Mouse (Mus musculus) small intestine, adult 2 months (tissue): ENCODE results near the gene Gipr. TPM values are rescaled to one million over a fixed set of nuclear protein-coding genes. Genes with fewer than 3 reads are reported as not detected.

ENCODE experiments used
- H3K27ac ChIP-seq: fragments of 200-500 bp; 2 replicates; pipeline ENCODE4 v1.5.1; 2012; ENCODE audit warnings: low read depth, low read length, control low read depth, inconsistent platforms; ENCODE audit not compliant: insufficient read depth
- H3K27me3 ChIP-seq: fragments of 200-500 bp; 2 replicates; pipeline ENCODE4 v1.6.1; 2012; ENCODE audit warnings: mild to moderate bottlenecking, moderate library complexity, low read length, inconsistent platforms; ENCODE audit not compliant: control insufficient read depth, insufficient read depth
- H3K36me3 ChIP-seq: fragments of 200-500 bp; 2 replicates; pipeline ENCODE4 v1.6.1; 2012; ENCODE audit warnings: mild to moderate bottlenecking, low read length, control low read depth, inconsistent platforms; ENCODE audit not compliant: control insufficient read depth, insufficient read depth
- H3K4me1 ChIP-seq: fragments of 200-500 bp; 2 replicates; pipeline ENCODE4 v1.6.1; 2012; ENCODE audit warnings: low read length, inconsistent platforms, mixed read lengths; ENCODE audit not compliant: control insufficient read depth, insufficient read depth, insufficient read length
- H3K4me3 ChIP-seq: fragments of 200-500 bp; 2 replicates; pipeline ENCODE4 v1.5.1; 2012; ENCODE audit warnings: low read depth, mild to moderate bottlenecking, control low read depth, inconsistent platforms, low read length, moderate library complexity
- CTCF ChIP-seq: fragments of 200-500 bp; IDR thresholded peaks from 2 replicates; pipeline ENCODE4 v1.5.1; 2012; ENCODE audit warnings: low read depth, mild to moderate bottlenecking, control low read depth, inconsistent platforms, low read length, moderate library complexity, mixed read lengths; ENCODE audit not compliant: insufficient replicate concordance, insufficient read length; ENCODE audit errors: extremely low read depth
- POLR2A ChIP-seq: fragments of 200-500 bp; IDR thresholded peaks from 2 replicates; pipeline ENCODE4 v1.6.1; 2012; ENCODE audit warnings: low read depth, mild to moderate bottlenecking, control low read depth, inconsistent platforms, low read length, moderate library complexity
- WGBS: fragments of 180-500 bp; shearing (Covaris S2); methylation state at CpG from one replicate; pipeline ENCODE4 v1.1.7; 2018; 5-methylcytosine and 5-hydroxymethylcytosine counted together
- polyA plus RNA-seq: library from polyadenylated mRNA; depleted of rRNA; stranded (reverse); fragments of >200 nt; gene quantifications from 2 replicates; pipeline ENCODE4 v1.2.3, GENCODE M21; 2012

Gipr gene
- polyA plus RNA-seq, 1 experiment, result 0.53 TPM

DNA sequence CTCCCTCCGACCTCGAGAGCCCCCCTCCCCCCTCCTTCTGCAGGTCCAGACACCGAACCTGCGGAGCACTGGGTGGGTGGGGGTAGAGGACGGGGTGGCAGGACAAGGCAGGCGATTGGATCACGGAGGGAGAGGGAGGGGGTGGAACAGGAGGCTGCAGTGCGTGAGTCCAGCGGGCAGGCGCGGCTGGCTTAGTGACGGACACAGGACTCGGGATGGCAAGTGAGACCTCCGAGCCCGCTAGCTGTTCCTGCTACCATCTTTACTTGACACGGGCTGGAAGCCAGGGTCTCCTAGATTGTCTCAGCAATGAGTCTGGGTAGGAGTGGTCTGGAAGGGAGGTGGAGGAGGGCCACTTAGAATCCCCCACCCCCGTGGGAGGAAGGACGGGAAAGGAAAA lies 12.1 kb upstream of the Gipr start:
- peaks cover 15% of the 10 kb centered on the region; the same call in 1 of the 2 replicates for H3K27me3 ChIP-seq
- TF ChIP-seq POLR2A, result no peak
- no peak for TF ChIP-seq CTCF
- no peaks in the 10 kb centered on the region for H3K36me3 ChIP-seq
- WGBS, result 21% methylated on average over 18 of the region's 18 CpGs
- H3K27ac ChIP-seq, result no peak overlapping the region
- H3K4me3 ChIP-seq, result no peak overlapping the region
- peaks cover 11% of the 10 kb centered on the region for H3K4me1 ChIP-seq

DNA sequence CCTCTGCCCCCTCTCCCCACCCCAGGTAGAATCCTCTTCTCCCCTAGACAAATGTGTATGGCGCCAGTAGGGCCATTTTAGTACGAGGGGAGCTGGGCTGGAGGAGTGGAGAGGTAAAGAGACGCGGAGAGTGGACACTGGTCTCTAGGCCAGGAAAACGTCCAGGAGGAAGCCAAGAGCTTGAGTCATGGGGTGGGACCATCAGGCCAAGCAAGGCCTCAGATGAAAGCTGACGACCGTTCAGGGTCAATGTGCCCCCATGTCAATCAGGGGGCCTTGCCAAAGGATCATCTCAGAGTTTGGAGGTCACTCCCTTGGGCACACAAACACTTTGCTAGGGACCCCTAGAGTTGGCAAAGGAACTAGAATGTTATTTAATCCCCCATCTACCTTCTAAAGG lies 11.3 kb upstream of the Gipr start:
- Histone ChIP-seq H3K27me3 (peaks cover 15% of the 10 kb centered on the region; the same call in 1 of the 2 replicates), H3K4me1 (peaks cover 10% of the 10 kb centered on the region), H3K4me3 (no peak overlapping the region), H3K27ac (no peak overlapping the region), H3K36me3 (no peaks in the 10 kb centered on the region)
- TF ChIP-seq CTCF (no peak), POLR2A (no peak)
- 79% methylated on average over 7 of the region's 7 CpGs for WGBS

DNA sequence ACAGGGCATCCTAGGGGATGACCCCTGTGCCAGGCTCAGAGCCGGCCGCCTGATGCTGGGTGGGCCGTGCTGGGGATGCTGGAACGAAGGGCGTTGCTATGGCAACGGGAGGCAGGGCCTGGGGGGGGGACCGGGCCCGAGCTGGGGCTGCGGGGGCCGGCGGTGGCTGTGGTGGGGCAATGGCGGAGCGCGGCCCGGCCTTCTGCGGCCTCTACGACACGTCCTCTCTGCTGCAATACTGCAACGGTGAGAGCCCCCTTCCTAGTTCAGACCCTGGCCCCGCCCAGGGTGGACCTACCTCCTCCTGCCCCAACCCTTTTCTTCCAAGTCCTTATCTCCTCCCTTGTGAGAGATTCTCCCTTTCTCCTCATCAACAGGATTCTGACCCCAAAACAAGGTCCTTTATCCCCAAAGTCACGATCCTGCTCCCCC lies 10.6 kb upstream of the Gipr start:
- Histone ChIP-seq H3K4me1 (peaks cover 6% of the 10 kb centered on the region), H3K4me3 (no peak overlapping the region), H3K27ac (no peak overlapping the region), H3K27me3 (peaks cover 15% of the 10 kb centered on the region; the same call in 1 of the 2 replicates), H3K36me3 (no peaks in the 10 kb centered on the region)
- WGBS, result 12% methylated on average over 19 of the region's 21 CpGs
- no peak for TF ChIP-seq CTCF
- TF ChIP-seq POLR2A, result no peak

DNA sequence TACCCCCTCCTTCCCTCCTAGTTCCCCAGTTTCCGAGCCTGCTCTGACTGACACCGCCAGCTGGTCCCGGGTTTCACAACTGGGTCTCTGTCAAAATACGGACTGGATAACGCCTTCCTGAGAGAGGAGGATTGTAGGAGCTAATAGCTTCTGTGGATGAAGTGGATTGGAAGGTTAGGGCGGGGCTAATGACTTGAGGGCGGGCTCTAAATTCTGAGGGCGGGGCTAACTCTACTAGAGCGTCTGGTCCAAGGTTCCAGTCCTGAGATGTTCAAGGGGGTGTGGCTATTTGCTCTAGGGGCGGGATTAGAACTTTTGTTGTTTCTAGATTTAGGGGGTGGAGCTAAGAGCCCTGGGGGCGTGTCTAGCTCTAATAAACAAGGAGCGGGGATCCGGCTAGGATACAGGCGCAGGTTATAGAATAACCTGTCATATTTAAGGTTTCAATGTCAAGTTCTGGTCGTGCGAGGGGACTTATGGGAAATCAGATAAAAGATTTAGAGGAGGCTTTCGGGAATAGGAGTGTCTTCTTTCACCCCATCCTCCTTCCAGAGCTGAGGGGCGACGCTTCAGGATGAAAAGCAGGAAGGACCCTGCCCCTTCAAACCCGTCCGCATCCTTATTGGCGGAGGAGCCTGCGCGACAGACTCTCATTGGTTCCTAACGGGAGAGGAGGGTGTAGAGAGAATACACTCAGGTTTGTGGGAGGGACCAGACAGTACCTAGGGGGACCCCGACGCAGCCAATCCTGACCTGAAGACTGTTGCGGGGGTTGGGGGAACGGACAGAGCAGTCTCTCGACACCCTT lies 10.0 kb upstream of the Gipr start, which contains the start of gene Eml2:
Gene Eml2 (plus strand): TSS at position 714 of the 808 bp plus-strand sequence.
- Histone ChIP-seq H3K4me3 (no peak within 1 kb of the TSS), H3K27me3 (peaks cover 15% of the 10 kb centered on the region; the same call in 1 of the 2 replicates)
- 4% methylated on average over 30 of the region's 30 CpGs for WGBS

DNA sequence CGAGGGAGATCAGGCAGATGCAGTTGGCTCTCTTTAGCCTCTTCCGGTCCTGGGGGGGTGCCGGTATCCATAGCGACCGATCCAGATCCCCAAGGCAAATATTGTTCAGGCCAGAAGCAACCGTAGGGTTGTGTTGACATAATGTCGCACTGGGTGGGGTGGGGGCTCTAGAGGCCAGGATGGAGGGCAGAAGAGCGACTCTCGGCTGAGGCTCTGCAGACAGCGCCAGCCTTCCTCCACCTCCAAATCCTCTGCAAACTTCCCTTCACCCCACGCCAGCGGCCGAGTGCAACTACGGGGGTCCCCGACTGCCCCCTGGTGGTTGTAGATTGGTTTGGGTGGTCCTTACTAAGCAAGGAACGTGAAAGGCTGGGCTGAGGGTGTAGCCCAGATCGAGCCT lies 6.9 kb upstream of the Gipr start:
- H3K27me3 ChIP-seq, result peaks cover 13% of the 10 kb centered on the region; the same call in 1 of the 2 replicates
- no peaks in the 10 kb centered on the region for H3K36me3 ChIP-seq
- H3K4me3 ChIP-seq, result peak overlapping the region; percentile 42
- H3K27ac ChIP-seq, result no peak overlapping the region
- 3% methylated on average over 17 of the region's 17 CpGs for WGBS
- no peaks in the 10 kb centered on the region; the same call in none of the 2 replicates for H3K4me1 ChIP-seq
- TF ChIP-seq CTCF, result peak; percentile 63; the same call in 1 of the 2 replicates
- no peak for TF ChIP-seq POLR2A

More for the DNA sequence above, 10.0 kb upstream of the Gipr start, which contains the start of gene Eml2:
- Histone ChIP-seq H3K4me1 (peaks cover 6% of the 10 kb centered on the region), H3K27ac (no peak within 1 kb of the TSS), H3K36me3 (no peaks in the 10 kb centered on the region)
- TF ChIP-seq POLR2A, result no peak
- TF ChIP-seq CTCF, result no peak

DNA sequence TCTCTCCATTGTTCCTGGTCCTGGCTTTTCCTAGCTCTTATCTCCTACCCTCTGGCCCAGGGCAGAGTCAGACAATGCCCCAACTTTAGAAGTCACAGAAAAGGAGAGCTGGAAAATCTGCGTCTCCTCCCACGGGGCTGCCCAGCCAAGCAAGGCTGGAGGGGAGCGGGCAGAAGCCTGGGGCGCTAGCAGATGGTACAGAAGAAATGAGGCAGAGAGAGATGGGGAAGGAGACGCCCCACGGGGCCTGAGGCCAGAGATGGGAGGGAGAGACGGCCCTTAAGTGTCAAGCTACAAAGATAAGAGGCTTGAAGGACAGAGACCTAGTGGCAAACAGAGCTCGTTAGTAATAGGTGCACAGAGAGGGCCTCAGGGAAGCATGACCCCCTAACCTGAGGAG lies 5.9 kb upstream of the Gipr start:
- WGBS, result 57% methylated on average over 8 of the region's 8 CpGs
- Histone ChIP-seq H3K27ac (no peak overlapping the region), H3K27me3 (peaks cover 8% of the 10 kb centered on the region; the same call in 1 of the 2 replicates), H3K4me1 (no peaks in the 10 kb centered on the region; the same call in none of the 2 replicates), H3K36me3 (no peaks in the 10 kb centered on the region), H3K4me3 (no peak overlapping the region)
- no peak for TF ChIP-seq POLR2A
- TF ChIP-seq CTCF, result no peak

DNA sequence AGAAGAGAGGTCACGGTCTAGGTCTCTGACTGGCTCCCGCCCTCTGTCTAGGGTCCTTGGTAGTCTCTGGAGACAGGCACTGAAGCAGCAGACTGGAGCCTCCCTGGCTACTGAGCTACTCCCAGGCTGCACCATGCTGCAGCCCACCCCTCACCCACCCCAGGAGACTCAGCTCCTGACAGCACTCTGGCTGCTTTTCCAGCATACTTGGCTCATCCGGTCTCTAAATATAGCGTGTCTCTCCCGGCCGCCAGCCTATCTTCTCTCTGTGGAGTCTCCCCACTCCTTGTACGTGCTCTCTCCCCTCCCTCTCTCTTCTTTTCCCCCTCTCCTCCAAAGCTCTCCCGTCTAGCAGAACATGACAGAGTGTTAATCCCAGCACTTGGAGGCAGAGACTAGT lies 4.2 kb upstream of the Gipr start:
- no peak overlapping the region for H3K27ac ChIP-seq
- no peak overlapping the region for H3K4me3 ChIP-seq
- no peaks in the 10 kb centered on the region; the same call in none of the 2 replicates for H3K4me1 ChIP-seq
- TF ChIP-seq POLR2A (no peak), CTCF (no peak)
- H3K27me3 ChIP-seq, result no peaks in the 10 kb centered on the region; the same call in 1 of the 2 replicates
- WGBS, result 54% methylated on average over 8 of the region's 8 CpGs
- H3K36me3 ChIP-seq, result no peaks in the 10 kb centered on the region
